Mouse (Mus musculus) kidney, postnatal 36 days (tissue): ENCODE data around the gene Sufu.

ENCODE experiments used
- DNase-seq, 2 experiments: peaks; one replicate each; pipeline ENCODE4 v3.0.0; 2021 to 2022; ENCODE audit warnings: mixed read lengths in 2 of 2

Gene Sufu

DNA sequence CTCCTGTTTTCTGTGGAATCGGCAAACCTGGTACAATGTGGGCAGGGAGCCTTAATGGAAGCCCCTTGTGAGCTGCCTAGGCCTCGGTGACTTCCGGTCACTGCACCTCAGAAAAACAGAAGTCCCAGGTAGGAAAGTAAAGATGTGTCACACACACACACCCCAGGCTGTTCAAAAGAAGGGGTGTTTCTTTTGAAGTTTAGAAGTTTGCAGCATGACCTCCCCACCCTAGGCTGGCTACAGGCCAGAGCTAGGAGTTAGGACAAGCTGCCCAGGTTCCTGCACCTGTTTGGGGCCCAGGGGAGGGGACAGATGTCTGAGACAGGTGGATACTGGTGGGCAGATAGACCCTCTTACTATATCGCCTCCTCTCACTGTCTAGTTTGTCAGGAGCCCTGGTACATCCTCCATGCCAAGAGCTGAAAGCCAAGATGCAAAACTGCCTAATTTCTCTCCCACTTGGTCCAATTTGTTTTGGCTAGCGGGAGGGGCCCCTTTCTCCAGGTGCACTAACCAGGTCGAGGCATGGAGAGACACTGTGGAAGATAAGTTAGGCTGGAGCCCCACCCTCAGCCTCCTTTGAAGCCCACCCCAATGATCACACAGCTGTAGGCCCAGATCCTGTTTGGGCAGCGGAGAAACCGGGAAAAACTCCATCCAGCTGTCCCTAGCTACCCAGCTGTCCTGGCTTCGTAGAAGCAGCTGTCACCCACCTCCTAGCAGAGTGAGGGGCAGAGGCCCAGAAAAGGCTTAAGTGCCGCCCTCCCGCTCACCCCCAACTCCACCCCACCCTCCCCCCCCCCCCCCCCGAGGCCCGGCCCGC is 121.0 kb downstream of the Sufu start:
- peak in 1 of 2 experiments; percentile 56 for DNase-seq

DNA sequence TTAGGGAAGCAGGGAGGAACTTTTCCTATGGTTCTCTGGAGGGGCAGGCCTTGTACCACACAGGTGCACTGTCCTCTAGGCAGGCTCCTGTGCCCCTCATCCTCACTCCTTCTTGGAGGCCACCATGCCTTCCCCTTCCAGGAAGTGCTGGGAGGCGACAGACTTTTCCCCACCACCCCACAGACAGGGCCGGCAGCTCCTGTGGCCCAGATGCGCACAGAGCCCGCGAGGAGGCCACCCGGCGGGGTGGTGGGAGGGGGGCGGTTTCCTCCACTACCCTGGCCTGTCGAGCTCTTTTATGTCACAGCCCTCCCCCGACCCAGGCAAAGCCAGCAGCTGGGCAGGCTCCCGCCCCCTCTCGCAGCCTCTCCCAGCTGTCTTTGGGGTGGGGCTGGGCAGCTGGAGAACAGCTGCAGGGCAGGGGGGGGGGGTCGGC is 121.7 kb downstream of the Sufu start:
- peak in 1 of 2 experiments; percentile 48 for DNase-seq

DNA sequence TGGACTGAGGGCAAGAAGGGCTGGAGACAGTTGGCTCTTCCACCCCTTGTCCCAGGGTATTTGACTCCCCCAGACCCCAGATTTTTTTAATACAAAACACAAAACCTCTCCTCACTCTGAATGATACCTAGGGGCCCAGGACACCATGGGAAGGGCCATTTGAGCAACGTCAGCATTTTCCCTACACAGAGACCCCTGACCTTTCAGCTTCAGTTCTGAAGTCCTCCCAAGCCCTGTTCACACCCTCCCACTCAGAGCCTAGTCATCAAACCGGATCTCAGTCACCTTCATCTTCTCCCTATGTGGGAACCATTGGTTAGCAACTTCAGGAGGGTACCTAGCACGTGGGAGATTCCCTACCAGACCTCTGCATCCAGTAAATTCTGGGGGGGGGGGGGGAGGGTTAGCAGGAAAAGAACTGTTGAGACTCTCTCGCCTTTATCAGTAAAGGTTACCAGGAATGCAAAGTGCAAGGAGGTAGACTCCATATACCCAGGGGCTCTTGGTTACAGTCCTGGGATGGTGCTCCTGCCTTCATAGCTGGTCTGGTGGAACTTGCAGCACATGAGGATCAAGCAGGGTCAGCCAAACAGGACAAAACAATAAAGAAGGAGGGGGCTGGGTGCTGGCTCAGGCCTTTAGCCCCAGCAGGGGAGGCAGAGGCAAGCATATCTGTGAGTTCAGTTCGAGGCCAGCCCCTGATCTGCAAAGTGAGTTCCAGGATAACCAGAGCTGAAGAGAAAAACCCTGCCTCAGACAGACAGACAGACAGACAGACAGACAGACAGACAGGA is 122.3 kb downstream of the Sufu start:
- DNase-seq = peak in 1 of 2 experiments; percentile 13

DNA sequence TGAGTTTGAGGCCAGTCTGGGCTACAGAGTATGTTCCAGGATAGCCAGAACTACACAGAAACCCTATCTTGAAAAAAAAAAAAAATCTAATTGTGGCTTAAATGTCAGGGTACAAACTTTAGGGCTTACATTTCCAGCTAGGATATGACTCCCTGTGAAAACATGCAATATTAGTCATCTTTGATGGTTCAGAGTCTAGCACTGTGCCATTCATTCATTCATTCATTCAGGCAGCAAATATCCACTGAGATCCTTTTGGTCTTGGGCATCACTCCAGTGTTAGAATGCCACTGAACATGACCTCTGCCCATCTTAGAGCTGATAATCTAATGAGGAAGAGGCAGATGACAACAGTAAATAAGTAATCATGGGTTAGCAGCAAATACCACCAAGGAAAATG is 125.0 kb downstream of the Sufu start:
- DNase-seq = no peak

DNA sequence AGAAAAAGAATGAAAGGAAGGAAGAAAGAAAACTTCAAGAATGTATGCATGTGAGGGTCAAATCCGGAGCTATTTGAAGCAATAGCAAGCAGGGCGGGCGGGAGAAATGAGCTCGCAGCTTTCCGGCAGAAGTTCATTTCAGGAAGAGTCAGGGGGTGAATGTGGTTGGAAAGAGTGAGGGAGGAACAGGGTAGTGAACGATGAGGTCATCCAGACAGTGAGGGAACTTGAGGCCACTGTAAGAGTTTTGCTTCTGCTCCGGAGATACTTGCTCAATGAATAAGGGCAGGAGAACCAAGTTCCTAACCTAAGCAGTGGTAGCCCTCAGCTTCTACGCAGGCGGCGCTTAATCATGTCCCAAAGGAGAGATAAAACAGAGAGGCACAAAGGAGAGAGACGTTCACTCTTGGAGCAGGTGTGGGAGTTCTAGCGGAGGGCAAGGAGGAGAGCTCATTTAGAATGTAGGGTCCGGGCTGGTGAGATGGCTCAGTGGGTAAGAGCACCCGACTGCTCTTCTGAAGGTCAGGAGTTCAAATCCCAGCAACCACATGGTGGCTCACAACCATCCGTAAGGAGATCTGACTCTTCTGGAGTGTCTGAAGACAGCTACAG is 125.8 kb downstream of the Sufu start:
- DNase-seq = peak in 1 of 2 experiments; percentile 16

DNA sequence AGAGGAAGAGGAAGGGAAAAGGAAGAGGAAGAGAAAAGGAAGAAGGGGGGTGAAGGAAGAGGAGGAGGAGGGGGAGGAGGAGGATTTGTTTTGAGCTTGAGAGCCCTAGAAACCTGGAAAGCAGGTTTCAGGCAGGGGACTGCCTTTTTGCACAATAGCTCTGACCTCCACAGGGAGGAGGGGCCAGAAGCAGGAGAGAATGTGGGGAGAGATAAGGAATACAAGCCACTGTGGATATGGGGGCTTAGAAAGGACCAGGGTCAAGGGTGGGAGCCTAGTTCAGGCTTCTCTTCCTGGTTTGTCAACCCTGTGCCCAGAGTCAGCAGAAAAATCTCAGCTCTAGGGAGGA is 126.4 kb downstream of the Sufu start:
- DNase-seq = no peak

DNA sequence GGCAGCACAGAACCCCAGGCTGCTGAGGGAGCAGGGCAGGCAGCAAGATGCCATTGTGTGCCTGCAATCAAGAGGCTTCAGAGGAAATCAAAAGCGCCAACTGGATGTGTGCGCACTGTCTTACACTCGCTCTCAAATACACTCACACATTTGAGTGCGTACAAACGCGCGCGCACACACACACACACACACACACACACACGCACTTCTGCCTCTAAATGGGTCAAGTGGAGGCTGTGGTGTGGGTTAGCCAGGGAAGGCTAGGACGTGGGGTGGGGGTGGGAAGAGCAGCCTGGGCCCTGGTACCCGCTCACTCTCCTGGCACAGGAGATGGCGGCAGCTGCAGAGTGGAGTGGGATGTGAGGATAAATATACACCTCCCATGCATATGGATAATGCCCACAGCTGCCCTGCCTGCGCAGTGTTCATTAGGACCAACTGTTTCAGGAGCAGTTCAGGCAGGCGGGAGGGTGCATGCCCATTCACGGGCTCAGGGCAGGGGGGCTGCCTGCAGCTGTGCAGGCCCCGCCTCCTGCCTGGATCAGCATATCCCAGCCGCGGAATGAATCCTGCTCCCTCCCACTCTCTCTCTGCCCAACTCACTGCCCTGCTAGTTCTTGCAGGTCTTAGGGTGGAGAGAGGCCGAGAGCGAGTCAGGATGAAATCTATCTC is 126.9 kb downstream of the Sufu start:
- DNase-seq = peak; percentile 68 to 69

DNA sequence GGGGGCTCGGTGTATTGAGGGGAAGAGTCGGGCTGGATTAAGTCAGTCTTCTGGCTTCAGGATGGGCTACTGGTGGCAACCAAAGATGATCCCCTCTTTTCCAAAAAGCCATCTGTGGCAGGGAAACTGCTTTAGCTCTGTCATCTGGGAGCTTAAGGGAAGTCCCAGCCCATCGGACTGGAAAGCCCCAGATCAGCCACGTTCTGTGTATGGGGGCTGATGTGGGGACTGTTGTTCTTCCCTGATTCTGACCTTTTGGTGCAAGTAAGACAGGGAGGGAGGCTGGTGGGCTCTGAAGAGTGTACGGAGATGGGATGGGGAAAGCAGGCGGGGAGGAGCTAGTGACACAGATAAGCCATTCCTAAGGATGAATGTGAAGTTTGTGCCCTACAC is 127.5 kb downstream of the Sufu start:
- DNase-seq = peak in 1 of 2 experiments; percentile 5

DNA sequence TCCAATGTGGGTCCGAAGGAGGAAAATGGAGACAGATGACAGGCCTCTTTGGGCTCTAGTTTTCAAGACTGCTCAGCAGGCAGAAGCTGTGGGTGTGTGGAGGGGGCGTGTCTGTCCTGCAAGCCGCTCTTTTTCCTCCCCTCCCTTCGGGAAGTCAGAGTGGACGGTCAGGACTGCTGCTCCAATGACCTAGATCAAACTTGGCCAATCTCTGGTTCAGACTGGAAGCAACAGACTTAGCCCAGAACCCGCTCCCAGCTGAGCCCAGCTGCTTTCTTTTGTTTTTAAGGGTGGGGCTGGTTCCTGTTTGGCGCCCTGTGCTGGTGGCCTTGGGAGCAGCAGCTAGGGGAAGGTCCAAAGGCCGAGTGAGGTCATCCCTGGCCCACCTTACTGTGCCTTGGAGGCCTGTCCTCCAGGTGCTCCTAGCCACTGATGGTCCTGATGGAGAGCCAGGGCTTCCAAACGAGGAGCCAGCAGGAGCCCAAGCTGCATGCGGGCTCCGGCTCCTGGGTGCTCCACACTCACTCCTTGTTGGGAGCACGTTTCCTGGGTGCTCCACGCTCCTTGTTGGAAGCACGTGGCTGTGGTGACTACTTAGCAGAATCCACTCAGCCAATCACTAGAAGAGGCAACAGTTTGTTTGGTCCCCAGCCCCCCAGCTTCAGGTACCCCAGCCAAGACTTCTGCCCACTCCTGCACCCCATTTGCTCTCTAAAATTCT is 128.1 kb downstream of the Sufu start:
- peak; percentile 85 to 94 for DNase-seq

DNA sequence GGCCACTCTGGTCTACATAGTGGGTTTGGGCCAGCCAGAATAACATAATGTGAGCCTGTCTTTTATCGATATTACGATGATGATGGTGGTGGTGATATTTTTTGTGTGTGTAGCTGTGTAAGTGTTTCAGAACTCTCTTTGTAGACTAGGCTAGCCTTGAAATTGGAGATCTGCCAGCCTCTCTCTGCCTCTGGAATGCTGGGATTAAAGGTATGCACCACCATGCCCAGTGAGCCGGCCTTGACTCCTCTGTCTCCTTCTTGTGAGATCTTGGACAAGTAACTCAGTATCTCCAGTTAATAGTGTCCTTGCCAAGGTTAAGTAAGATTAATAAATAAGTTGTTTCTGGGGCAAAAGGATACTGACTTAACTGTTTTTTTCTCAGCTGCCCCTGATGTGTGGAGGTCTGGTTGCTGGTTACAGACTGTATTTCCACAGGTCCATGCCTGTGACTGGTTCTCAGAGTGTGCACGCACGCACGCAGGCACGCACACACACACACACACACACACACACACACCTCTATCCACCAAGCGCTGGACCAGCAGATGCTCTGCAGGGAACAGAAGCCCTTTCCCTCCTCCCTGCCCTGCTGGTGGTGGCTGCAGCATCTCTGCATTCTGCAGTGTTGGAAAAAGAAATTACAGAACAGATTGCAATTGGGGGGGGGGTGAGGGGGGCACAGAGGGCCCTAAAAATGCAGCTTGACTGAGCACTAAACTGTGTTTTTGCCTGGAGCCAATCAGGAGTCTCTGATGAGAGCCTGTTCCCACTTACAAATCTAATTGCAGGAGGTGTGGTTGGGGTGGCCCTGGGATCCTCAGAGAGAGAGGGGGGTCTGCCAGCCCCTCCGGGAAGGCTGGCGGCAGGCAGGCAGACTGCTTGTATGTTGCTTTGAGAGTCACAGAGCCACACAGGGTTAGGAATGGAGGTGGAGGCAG is 129.3 kb downstream of the Sufu start:
- peak; percentile 58 to 62 for DNase-seq

DNA sequence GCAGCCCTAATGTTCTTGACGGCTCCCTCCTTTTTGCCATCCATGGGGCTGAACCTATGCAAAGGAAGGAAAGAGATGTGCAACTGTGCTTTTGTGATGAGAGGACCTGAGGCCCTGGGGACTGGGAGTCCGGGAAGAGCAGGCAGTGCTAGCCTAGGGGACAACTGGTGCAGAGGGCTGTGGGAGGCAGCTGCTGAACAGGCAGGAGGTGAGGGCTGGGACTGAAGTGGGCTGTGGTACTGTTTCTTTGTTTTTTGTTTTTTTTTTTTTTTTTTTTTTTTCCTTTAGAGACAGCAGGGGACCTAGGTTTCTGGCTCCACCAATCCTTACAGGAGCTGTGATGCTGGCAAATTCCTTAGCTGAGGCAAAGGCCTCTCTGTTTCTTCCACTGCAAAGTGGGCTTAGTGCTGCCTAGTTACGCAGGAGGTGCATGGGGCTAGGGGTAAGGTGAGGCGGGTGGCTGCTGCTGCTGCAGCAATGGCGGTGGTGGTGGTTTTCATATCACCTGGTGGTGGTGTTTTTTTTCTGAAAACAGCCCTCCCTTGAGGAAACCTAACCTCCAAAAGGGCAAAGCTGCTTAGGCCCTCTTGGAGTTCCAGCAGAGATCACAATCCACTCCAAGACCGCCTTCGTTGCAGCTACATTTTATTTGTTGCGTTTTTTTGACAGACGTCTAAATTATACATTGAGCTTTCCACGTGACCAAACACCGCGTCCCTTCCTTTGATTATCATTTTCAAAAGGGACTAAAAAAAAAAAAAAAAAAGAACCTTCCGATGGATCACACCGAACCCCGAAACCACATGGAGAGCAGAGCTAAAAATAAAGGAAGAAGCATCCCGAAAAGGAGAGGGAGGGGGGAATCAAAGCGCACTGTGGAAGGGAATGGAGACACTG is 131.2 kb downstream of the Sufu start:
- DNase-seq = peak in 1 of 2 experiments; percentile 8

DNA sequence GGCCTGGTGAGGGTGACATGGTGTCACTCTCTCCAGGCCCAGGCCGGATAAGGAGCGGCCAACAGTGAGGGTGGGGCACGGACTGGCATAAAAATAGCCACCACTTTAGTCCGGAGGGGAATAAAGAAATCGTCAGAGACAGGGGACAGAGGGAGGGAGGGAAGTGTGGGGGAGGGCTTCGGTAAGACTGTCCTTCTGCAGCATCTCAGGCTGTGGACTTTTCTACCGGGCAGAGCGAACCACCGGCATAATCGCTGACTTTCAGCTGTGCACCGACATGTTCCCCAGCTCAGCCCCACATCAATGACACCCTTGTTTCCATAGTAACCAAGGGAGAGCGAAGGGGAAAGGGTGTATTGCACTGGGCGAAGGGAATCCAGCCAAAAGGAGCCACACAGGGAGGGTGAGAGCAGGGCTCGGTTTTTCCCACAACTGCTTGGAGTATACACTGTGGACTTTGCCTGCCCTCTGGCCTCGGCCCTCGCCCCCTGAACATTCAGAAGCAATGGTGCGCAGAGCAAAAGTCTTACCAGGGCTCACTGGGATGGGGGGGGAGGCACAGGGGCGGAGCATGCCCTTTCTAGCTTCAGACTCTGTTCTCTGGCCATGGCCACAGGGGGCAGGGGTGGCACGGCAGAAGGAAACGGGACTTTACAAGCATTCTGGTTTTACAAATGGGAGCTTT is 132.0 kb downstream of the Sufu start:
- DNase-seq = peak; percentile 94 to 95

DNA sequence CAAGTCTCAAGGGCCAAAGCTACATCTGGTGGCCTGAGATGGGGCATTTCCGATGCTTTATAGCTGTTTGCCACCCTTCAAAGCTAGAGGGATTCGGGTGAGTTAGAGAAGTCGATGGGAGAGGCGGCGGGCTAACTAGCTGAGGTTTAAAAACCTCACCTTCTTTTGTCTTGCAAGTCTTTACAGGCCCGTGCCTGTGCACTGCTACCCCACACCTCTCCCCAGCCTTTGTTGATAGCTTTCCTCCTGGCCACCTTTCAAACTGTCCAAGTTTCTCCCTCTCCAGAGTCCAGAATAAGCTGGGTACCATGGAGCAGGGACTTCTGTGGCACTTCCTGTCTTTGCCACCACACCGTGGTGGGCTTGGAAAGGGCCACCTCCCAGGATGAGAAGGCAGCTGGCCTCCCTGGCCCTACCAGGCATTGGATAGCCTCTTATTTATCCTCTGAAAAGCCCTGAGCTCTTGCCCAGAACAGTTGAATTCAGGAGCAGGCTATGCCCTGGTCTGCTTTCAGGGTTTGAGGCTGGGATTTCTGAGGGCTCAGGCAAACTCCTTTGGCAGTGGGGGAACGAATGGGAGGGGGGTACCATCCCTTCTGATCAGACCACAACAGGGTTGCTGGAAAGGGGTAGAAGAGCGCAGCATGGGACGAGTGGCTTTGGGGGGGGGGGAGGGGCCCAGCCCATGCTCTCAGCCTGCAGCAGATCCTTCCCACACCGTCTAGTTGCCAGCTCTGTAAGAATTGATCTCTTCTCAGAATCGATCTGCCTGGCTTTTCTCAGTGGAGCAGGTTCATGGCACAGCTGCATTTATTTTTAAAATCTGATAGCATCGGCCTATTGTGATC is 133.1 kb downstream of the Sufu start:
- peak in 1 of 2 experiments; percentile 30 for DNase-seq

DNA sequence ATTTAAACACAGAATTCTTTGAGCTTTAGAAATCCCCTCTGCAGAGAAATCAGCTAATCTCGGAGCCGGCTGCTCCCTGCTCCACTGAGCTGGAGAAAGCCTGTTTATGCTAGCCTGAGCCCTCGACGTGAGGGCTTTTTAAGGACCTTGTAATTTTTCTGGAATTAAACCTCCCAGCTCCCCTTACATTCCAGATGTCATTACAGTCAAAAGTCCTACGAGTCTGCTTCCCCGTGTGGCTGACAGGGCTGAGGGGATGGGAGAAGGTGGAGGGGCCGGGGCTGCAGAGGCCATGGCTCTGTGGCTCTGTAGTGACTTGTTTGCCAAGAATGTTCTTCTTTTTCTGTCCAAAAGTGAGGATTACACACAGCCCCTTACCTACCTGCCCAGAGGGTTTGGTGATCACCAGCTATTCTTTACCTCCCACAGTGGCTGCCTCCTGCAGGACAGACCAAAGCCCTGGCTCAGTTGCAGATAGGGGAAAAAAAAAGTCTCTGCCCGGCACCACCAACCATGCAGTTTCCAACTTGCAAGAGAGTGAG is 133.8 kb downstream of the Sufu start:
- DNase-seq = peak; percentile 46 to 47

DNA sequence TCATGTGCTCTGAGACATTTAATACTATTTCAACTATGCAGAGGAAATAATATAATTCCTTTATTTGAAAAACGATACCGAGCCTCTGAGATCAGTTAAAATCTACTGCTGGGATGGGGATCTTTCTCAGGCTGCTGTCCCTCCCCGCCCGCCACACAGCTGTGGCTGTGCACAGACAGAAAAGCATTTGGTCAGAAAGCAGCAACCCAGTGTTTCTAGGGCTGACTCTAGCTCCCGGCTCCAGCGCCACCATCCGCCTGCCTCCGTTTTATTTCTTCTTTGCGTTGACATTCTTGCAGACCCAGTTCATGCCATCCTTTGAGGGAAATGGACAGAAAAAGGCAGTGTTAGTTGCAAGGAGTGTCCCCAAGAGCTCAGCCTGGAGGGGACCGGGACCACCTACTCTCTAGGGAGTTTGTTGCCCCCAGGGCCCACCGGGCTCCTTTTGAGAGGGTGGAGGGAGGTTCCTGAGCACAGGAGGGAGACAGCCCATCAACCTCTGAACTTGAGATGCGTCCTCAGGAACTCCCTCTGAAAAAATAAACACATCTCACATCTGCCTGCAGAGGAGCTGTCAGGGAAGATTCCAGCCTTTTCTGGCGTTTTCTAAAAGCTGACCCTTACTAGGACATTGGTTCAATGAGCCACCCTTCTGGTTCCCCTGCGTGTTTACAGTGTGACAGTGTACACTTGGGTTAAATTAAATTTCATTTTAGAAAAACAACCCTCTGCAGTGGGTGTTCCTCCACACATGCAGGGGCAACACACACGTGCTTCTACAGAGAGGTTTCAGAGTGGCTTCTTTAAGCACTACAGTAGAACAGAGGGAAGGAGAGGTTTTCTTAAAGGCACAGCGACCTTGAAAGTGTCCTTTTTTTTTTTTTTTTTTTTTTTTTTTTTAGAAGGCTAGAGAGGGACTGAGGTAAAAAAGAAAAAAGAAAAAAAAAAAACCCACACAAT is 134.7 kb downstream of the Sufu start:
- peak; percentile 45 to 67 for DNase-seq

DNA sequence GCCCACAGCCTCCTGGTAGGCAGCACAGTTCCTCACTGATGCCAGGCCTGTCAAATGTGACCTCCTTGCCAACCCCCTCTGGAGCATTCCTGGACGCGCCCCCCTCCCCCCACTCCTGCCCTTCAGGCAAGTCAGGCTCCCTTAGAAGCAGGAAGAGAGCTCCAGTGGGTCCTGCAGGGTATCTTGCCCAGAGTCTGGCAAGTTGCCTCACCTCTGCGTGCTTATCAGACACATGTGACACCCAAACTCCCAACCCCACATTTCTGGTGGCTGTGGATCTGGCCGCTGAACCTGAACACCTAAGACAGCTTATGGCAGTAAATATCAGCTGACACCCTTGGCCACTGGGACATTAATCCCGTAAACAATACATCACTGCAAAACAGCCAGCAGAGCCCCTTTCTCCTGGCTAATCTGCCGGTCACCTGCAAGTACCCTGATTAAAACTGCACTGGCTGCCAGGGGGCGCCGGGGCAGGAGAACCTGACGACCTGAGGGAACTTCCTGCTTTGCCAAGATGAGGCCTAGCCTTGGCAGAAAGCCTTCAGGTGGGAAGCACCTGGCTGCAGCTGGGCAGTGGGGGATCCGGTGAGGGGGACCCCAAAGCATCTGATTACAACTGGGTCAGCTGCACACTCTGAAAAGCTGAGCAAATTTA is 135.5 kb downstream of the Sufu start:
- DNase-seq = peak; percentile 65 to 79
